Mouse (Mus musculus): Measurements from ENCODE around the gene Gck. TPM values are rescaled to one million over a fixed set of nuclear protein-coding genes. Genes with fewer than 3 reads are reported as not detected.
A peak's percentile ranks its signal among the peaks of the same experiment; 100 is the strongest.
"Not testable (repeated sequence)": the region's sequence is repeated elsewhere in the genome, so short reads cannot be mapped to it uniquely, and the experiment has no call there.

Gene Gck
- total RNA-seq, 2 experiments from 2014 or later = 1.1 to 1.4 TPM

- DNase-seq (ENCODE audit: extremely low spot score in 1 of 2, low spot score in 2 of 2) = no peak
- intact Hi-C loops (cut with DNase I) = no loop called here
Observed at GRCm38 (mm10) chr11:5965865-5966264, 16.0 kb upstream of the Gck start.

GRCm38 (mm10) chr11:5960051-5960450, 10.2 kb upstream of the Gck start:
- peak; percentile 6 to 76 for DNase-seq (ENCODE audit: extremely low spot score in 1 of 2, low spot score in 2 of 2)
- intact Hi-C loops (cut with DNase I) = no loop called here

GRCm38 (mm10) chr11:5955546-5956276, 5.8 kb upstream of the Gck start, which contains the start of gene Ykt6:
Ykt6 (plus strand) TSS chr11:5955693.
- intact Hi-C loops (cut with DNase I) = loop anchor here (5.0 kb wide), 1 partner anchor 78 kb away; the partner anchor contains the start of gene Pold2
- peak; percentile 92 to 98 for DNase-seq (ENCODE audit: extremely low spot score in 1 of 2, low spot score in 2 of 2)

- DNase-seq (ENCODE audit: extremely low spot score in 1 of 2, low spot score in 2 of 2) = peak in 1 of 2 experiments; percentile 63
- intact Hi-C loops (cut with DNase I) = loop anchor here (5.0 kb wide), 1 partner anchor 78 kb away; the partner anchor contains the start of gene Pold2
Observed at GRCm38 (mm10) chr11:5954965-5955504, 5.2 kb upstream of the Gck start.

GRCm38 (mm10) chr11:5954435-5954834, 4.6 kb upstream of the Gck start:
- DNase-seq (ENCODE audit: extremely low spot score in 1 of 2, low spot score in 2 of 2) = no peak
- intact Hi-C loops (cut with DNase I) = no loop called here

GRCm38 (mm10) chr11:5953130-5953765, 3.4 kb upstream of the Gck start:
- no peak for DNase-seq (ENCODE audit: extremely low spot score in 1 of 2, low spot score in 2 of 2)
- intact Hi-C loops (cut with DNase I) = no loop called here

GRCm38 (mm10) chr11:5952501-5952900, 2.6 kb upstream of the Gck start:
- intact Hi-C loops (cut with DNase I) = no loop called here
- no peak for DNase-seq (ENCODE audit: extremely low spot score in 1 of 2, low spot score in 2 of 2)

GRCm38 (mm10) chr11:5948546-5949250, 1.2 kb downstream of the Gck start:
- no peak for DNase-seq (ENCODE audit: extremely low spot score in 1 of 2, low spot score in 2 of 2)
- intact Hi-C loops (cut with DNase I) = no loop called here

- intact Hi-C loops (cut with DNase I) = no loop called here
- DNase-seq (ENCODE audit: extremely low spot score in 1 of 2, low spot score in 2 of 2) = no peak
Observed at GRCm38 (mm10) chr11:5947796-5948195, 2.1 kb downstream of the Gck start.

- intact Hi-C loops (cut with DNase I) = no loop called here
- DNase-seq (ENCODE audit: extremely low spot score in 1 of 2, low spot score in 2 of 2) = no peak
Observed at GRCm38 (mm10) chr11:5945096-5945495, 4.8 kb downstream of the Gck start.

GRCm38 (mm10) chr11:5942966-5943365, 6.9 kb downstream of the Gck start:
- intact Hi-C loops (cut with DNase I) = no loop called here
- no peak for DNase-seq (ENCODE audit: extremely low spot score in 1 of 2, low spot score in 2 of 2)

GRCm38 (mm10) chr11:5934531-5934930, 15.3 kb downstream of the Gck start:
- DNase-seq (ENCODE audit: extremely low spot score in 1 of 2, low spot score in 2 of 2); intact Hi-C loops (cut with DNase I): not testable (repeated sequence)

- DNase-seq (ENCODE audit: extremely low spot score in 1 of 2, low spot score in 2 of 2); intact Hi-C loops (cut with DNase I): not testable (repeated sequence)
Observed at GRCm38 (mm10) chr11:5931947-5932346, 17.9 kb downstream of the Gck start.

GRCm38 (mm10) chr11:5930578-5930977, 19.3 kb downstream of the Gck start:
- intact Hi-C loops (cut with DNase I) = no loop called here
- no peak for DNase-seq (ENCODE audit: extremely low spot score in 1 of 2, low spot score in 2 of 2)

- DNase-seq (ENCODE audit: extremely low spot score in 1 of 2, low spot score in 2 of 2) = no peak
- intact Hi-C loops (cut with DNase I) = no loop called here
Observed at GRCm38 (mm10) chr11:5926696-5927220, 23.1 kb downstream of the Gck start.

GRCm38 (mm10) chr11:5924699-5925098, 25.2 kb downstream of the Gck start:
- no peak for DNase-seq (ENCODE audit: extremely low spot score in 1 of 2, low spot score in 2 of 2)
- intact Hi-C loops (cut with DNase I) = no loop called here

GRCm38 (mm10) chr11:5920323-5920960, 29.4 kb downstream of the Gck start:
- intact Hi-C loops (cut with DNase I) = no loop called here
- DNase-seq (ENCODE audit: extremely low spot score in 1 of 2, low spot score in 2 of 2) = no peak

GRCm38 (mm10) chr11:5919606-5920005, 30.3 kb downstream of the Gck start:
- intact Hi-C loops (cut with DNase I) = no loop called here
- DNase-seq (ENCODE audit: extremely low spot score in 1 of 2, low spot score in 2 of 2) = no peak

- DNase-seq (ENCODE audit: extremely low spot score in 1 of 2, low spot score in 2 of 2) = no peak
- intact Hi-C loops (cut with DNase I) = no loop called here
Observed at GRCm38 (mm10) chr11:5918111-5918510, 31.8 kb downstream of the Gck start.

All from left cerebral cortex, postnatal 10 days (tissue).